Mouse (Mus musculus) olfactory bulb, adult 2 months (tissue): Measurements from ENCODE around the gene Tmem170.

Experiments
- CTCF ChIP-seq: fragments of 200-500 bp; IDR thresholded peaks from 2 replicates; pipeline ENCODE4 v1.5.1; 2012; ENCODE audit warnings: low read depth, mild to moderate bottlenecking, low read length, moderate library complexity; ENCODE audit not compliant: insufficient read depth
- POLR2A ChIP-seq: fragments of 200-500 bp; IDR thresholded peaks from 2 replicates; pipeline ENCODE4 v1.6.1; 2012; ENCODE audit warnings: mild to moderate bottlenecking, low read depth, low read length, moderate library complexity; ENCODE audit not compliant: insufficient read depth

- no peak for TF ChIP-seq POLR2A
- no peak for TF ChIP-seq CTCF
Measured at GRCm38 (mm10) chr8:111902080-111902479, 25.5 kb upstream of the Tmem170 start.
